Mouse (Mus musculus): ENCODE measurements around the gene Rps19bp1. TPM values are rescaled to one million over a fixed set of nuclear protein-coding genes. Genes with fewer than 3 reads are reported as not detected.
A peak's percentile ranks its signal among the peaks of the same experiment; 100 is the strongest.

Gene Rps19bp1
- polyA plus RNA-seq, 1 experiment = 92.5 TPM

GRCm38 (mm10) chr15:80260677-80261076, 3.4 kb downstream of the Rps19bp1 start:
- TF ChIP-seq GATA1 (IDR thresholded peaks at IDR 0.05; ENCODE audit: low read length) = no peak

GRCm38 (mm10) chr15:80259406-80260045, 4.6 kb downstream of the Rps19bp1 start:
- TF ChIP-seq GATA1 (IDR thresholded peaks at IDR 0.05; ENCODE audit: low read length) = no peak

DNA sequence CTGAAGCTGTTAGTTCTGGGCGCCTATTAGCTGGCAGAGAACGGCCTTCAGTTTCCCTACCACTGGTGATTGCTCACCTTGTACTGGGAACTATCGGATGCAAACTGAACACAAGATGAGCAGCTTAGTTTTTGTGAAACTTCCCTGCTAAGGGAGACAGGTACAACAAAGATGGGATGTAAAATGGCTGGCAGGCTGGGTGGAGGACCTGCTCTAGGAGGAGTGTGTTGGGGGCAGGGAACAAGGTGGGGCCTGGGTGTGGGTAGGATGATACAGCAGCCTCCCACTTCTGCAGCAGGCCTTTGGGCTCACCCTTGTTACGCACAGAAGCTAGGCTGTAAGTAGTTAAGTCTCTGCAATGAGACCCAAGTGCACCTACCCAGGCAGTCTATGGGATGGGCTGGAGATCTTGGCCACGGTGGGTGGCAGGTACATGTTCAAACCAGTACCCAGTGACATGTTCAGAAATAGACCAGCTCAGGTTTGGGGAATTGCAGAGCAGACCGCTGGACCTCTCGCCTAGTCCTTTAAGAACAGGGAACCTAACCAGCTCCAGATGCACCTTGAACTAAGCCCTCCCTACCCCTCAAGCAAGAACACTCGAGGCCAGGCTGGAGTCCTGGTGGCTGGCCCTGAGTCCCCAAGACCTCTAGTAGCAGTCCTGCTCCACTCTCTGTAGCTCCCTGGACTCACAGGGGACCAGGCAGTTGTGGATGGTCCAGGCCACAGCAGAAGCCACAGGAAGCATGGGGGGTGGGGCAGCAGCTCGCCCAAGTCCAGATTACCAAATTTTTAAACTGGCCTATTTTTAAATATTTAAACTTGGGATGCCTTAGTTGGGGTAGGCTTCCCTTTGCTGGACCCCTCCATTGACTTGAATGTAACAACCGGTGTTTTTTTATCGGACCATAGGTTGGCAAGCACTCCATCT, 5.6 kb downstream of the Rps19bp1 start:
- TF ChIP-seq GATA1 (IDR thresholded peaks at IDR 0.05; ENCODE audit: low read length) = no peak

DNA sequence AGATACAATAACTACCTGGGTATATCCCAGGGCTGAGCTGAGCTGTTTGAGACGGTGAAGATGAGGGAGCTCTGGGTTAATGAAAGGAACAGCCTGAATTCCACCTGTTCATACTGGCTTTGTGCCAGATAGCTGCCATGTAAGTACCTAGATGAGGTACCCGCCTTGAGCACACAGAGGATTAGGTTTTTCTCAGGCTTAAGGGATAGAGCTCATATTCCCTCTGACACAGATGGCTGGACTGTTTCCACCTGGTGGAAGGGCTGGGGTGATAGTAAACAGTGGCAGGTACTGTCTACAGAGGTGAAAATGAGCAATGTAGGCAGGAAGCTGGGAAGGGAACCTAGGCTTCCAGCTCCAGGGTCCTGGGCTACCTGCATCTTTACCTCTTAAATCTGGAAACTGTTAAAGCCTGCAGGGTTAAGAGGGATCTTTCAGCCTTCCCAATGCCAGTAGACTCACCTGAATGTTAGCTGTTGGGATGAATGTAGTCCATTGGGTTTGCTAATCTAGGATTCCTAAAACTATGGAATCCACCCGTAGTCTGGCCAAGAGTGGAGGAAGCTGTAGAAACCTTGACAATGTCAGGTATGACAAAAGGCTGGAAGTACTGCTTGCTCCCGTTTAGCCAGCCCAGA, 6.4 kb downstream of the Rps19bp1 start:
- TF ChIP-seq GATA1 (IDR thresholded peaks at IDR 0.05; ENCODE audit: low read length) = no peak

DNA sequence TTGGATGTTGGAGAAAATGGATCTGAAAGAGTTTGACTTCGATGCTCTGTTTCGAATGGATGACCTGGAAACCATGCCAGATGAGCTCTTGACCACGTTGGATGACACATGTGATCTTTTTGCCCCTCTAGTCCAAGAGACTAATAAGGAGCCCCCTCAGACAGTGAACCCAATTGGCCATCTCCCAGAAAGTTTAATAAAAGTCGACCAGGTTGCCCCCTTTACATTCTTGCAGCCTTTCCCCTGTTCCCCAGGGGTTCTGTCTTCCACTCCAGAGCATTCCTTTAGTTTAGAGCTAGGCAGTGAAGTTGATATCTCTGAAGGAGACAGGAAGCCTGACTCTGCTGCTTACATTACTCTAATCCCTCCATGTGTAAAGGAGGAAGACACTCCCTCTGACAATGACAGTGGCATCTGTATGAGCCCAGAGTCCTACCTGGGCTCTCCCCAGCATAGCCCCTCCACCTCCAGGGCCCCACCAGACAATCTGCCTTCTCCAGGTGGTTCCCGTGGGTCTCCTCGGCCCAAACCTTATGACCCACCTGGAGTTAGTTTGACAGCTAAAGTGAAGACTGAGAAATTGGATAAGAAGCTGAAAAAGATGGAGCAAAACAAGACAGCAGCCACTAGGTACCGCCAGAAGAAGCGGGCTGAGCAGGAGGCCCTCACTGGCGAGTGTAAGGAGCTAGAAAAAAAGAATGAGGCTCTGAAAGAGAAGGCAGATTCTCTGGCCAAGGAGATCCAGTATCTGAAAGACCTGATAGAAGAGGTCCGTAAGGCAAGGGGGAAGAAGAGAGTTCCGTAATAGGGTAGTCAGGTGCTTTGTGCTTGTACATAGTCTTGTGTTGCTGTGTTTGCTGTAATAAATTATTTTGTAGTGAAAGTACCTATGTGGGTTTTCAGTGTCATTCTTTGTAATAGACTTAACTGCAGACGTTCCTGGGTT, 7.2 kb downstream of the Rps19bp1 start:
- no peak for TF ChIP-seq GATA1 (IDR thresholded peaks at IDR 0.05; ENCODE audit: low read length)

GRCm38 (mm10) chr15:80256242-80256641, 7.9 kb downstream of the Rps19bp1 start:
- no peak for TF ChIP-seq GATA1 (IDR thresholded peaks at IDR 0.05; ENCODE audit: low read length)

DNA sequence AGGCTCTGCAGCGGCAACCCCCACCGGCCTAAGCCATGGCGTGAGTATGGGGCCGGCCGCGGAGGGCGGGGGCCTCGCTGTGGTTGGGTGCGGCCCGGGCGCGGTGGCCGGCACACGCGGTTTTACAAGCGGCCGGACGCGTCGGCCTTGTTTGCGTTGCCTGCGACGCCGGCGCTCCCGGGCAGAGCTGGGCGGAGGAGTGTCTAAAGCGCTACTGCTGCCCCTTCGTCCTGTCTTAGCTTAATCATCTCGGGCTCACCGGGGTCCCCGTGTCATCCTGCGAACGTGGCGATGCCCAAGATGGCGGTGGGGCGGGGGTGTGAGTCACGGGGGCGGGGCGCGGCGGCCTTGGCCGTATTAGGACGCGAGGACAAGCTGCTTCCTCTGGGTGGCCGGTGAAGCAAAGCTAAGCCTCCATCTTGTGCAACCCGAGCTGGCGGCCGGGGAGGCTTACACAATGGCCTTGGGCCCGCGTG, 8.4 kb downstream of the Rps19bp1 start:
- no peak for TF ChIP-seq GATA1 (IDR thresholded peaks at IDR 0.05; ENCODE audit: low read length)

GRCm38 (mm10) chr15:80254847-80255645, 9.1 kb downstream of the Rps19bp1 start, which contains the start of gene Atf4:
Gene Atf4, plus strand, starts transcription at chr15:80255184.
- no peak for TF ChIP-seq GATA1 (IDR thresholded peaks at IDR 0.05; ENCODE audit: low read length)

- TF ChIP-seq GATA1 (IDR thresholded peaks at IDR 0.05; ENCODE audit: low read length) = no peak
These were observed 9.9 kb downstream of the Rps19bp1 start for GRCm38 (mm10) chr15:80254207-80254606.

GRCm38 (mm10) chr15:80253530-80253929, 10.6 kb downstream of the Rps19bp1 start:
- no peak for TF ChIP-seq GATA1 (IDR thresholded peaks at IDR 0.05; ENCODE audit: low read length)

- peak; percentile 42 for TF ChIP-seq GATA1 (IDR thresholded peaks at IDR 0.05; ENCODE audit: low read length)
These were observed 13.5 kb downstream of the Rps19bp1 start for GRCm38 (mm10) chr15:80250586-80250985.

- TF ChIP-seq GATA1 (IDR thresholded peaks at IDR 0.05; ENCODE audit: low read length) = no peak
These were observed 14.4 kb downstream of the Rps19bp1 start for GRCm38 (mm10) chr15:80249672-80250071.

DNA sequence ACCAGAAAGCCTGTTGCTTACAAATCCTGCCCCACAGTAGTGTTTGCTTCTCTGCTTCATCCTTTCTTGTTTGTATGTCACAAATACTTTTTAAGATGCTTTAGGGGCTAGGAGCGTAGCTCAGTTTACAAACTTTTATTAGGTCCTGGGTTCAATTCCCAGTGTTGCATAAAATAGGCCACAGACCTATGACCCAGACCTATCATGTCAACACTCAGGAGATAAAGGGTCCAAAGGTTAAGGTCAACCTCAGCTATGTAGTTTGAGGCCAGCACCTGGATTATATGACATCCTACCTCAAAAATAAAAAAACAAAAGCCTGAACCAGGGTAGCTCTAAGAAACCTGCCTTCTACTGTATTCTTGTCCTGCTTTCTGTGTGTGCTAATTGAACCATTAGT, 15.5 kb downstream of the Rps19bp1 start:
- no peak for TF ChIP-seq GATA1 (IDR thresholded peaks at IDR 0.05; ENCODE audit: low read length)

- no peak for TF ChIP-seq GATA1 (IDR thresholded peaks at IDR 0.05; ENCODE audit: low read length)
These were observed 16.0 kb downstream of the Rps19bp1 start for GRCm38 (mm10) chr15:80248135-80248534.
